Mouse (Mus musculus) heart, adult 2 months (tissue): Measurements from ENCODE around the gene Patj. TPM values are rescaled to one million over a fixed set of nuclear protein-coding genes. Genes with fewer than 3 reads are reported as not detected.

Source experiments
- DNase-seq, 2 experiments: peaks; one replicate each; pipeline ENCODE4 v3.0.0; 2021
- H3K27ac ChIP-seq: fragments of 200-600 bp; 2 replicates; pipeline ENCODE4 v1.8.1; 2022
- H3K27me3 ChIP-seq: fragments of 200-500 bp; 2 replicates; pipeline ENCODE4 v1.6.1; 2012; ENCODE audit warnings: mild to moderate bottlenecking, low read length, inconsistent platforms, mixed read lengths; ENCODE audit not compliant: control insufficient read depth, insufficient read depth
- H3K36me3 ChIP-seq: fragments of 200-500 bp; 2 replicates; pipeline ENCODE4 v1.6.1; 2012; ENCODE audit warnings: low read length, inconsistent platforms; ENCODE audit not compliant: control insufficient read depth, insufficient read depth
- H3K4me1 ChIP-seq: fragments of 200-500 bp; 2 replicates; pipeline ENCODE4 v1.6.1; 2011; ENCODE audit warnings: low read length; ENCODE audit not compliant: control insufficient read depth, insufficient read depth
- H3K4me3 ChIP-seq: fragments of 200-600 bp; 2 replicates; pipeline ENCODE4 v1.8.1; 2022
- H3K79me2 ChIP-seq: fragments of 200-500 bp; replicated peaks from 2 replicates; pipeline ENCODE4 v1.6.1; 2012; ENCODE audit warnings: mild to moderate bottlenecking, inconsistent platforms, low read length, moderate library complexity, mixed read lengths; ENCODE audit not compliant: control insufficient read depth, insufficient read depth
- H3K9ac ChIP-seq: fragments of 200-500 bp; 2 replicates; pipeline ENCODE4 v1.6.1; 2012; ENCODE audit warnings: low read depth, mild to moderate bottlenecking, control low read depth, inconsistent platforms, low read length, mixed read lengths
- CTCF ChIP-seq: fragments of 200-600 bp; IDR thresholded peaks from 2 replicates; pipeline ENCODE4 v1.8.1; 2022; ENCODE audit warnings: antibody characterized with exemption, mild to moderate bottlenecking, moderate library complexity
- POLR2A ChIP-seq: fragments of 200-500 bp; IDR thresholded peaks from 2 replicates; pipeline ENCODE4 v1.6.1; 2011; ENCODE audit warnings: mild to moderate bottlenecking, low read depth, low read length, control low read depth; ENCODE audit not compliant: insufficient read depth
- whole genome bisulfite sequencing: fragments of 180-500 bp; shearing (Covaris S2); methylation state at CpG from one replicate; pipeline ENCODE4 v1.1.7; 2018; 5-methylcytosine and 5-hydroxymethylcytosine counted together
- intact Hi-C: fragments of 180-260 bp; cut with DNase I; formaldehyde crosslinking; loops from one replicate; pipeline ENCODE4 v1.15.1; 2025
- microRNA-seq, 2 experiments: library from miRNA; unstranded; fragments of <30 nt; microRNA quantifications; one replicate each; pipeline ENCODE4 v1.2.0; 2021
- polyA plus RNA-seq: library from polyadenylated mRNA; depleted of rRNA; stranded (reverse); fragments of >200 nt; gene quantifications from 2 replicates; pipeline ENCODE4 v1.2.3, GENCODE M21; 2012; rRNA removed
- total RNA-seq, 2 experiments: library from RNA; stranded (reverse); gene quantifications; 2 replicates each; pipeline ENCODE4 v1.2.3; 2021

Patj gene
- total and polyA plus RNA-seq, 3 experiments = 6.1 to 14.5 (median 13.8) TPM

DNA sequence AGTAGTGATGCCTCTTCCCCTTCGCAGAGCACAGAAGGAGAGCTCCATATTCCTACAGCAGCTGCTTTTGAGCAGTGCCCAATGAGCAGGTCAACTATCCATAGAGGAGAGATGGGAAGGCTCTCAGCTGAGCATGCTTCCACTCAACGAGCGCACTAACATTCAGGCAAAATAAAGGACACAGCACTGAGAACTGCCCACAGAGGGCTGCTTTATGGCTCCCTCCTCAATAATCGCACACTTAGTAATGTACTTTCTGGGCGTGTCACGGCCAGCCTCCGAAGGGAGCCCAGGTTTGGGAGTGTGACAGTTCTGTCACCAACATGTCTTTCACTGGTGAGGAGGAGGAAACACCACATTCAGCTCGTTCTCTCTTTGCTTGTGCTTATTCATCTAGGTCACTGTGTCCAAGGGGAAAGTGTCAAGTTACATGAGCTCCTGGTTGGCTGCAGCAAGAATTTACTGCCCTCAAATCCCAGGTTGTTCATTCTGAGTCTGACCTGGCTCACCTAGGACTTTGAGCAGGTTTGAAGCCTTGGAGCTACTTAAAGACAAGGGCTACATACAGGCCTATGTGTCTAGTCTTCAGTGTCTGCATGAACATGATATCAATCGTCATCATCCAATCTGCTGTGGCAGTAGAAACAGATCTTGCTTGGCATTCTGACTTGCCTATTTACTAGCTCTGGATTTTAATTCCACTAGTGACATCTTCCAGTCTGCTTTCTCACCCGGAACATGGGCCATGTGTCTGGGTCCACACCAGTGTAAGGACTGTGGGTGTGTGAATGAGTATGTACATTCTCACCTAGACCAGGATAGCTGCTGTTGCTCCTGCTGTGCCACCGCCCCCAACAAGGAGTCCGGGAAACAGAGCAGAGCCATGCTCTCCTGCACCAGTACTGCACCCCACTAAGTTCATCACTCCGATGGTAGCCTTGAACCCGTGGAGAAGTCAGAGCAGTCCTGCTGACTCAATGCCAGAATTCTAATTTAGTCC is 371.8 kb downstream of the Patj start:
- DNase-seq = no peak
- 69% methylated on average over 14 of the region's 14 CpGs for WGBS
- Histone ChIP-seq H3K9ac (no peak overlapping the region), H3K4me3 (no peak overlapping the region), H3K4me1 (no peaks in the 10 kb centered on the region), H3K79me2 (no peaks in the 10 kb centered on the region), H3K36me3 (no peaks in the 10 kb centered on the region), H3K27ac (no peak overlapping the region), H3K27me3 (no peaks in the 10 kb centered on the region)
- TF ChIP-seq CTCF (no peak), POLR2A (no peak)
- intact Hi-C loops = no loop called here

Small RNA genes lying within 50 kb of the gene (microRNA-seq; reads per million reads assigned to microRNA genes)
- gene Gm22625 (0 reads per million in 2 experiments), gene Gm26154 (0 reads per million in 2 experiments)

Other genes with a start within 250 kb of the Patj start
- 10 to 100 TPM; 44.0 to 49.2 TPM for gene Tm2d1, start 12.5 kb upstream of the Patj start, total RNA-seq
- 20.0 and 39.1 TPM in 2 replicates for gene Tm2d1, start 12.5 kb upstream of the Patj start, polyA plus RNA-seq